Mouse (Mus musculus): Measurements from ENCODE around the gene Hspb7.

Gene Hspb7

GRCm38 (mm10) chr4:141451251-141451650, 30.7 kb downstream of the Hspb7 start:
- DNase-seq = no peak

DNA sequence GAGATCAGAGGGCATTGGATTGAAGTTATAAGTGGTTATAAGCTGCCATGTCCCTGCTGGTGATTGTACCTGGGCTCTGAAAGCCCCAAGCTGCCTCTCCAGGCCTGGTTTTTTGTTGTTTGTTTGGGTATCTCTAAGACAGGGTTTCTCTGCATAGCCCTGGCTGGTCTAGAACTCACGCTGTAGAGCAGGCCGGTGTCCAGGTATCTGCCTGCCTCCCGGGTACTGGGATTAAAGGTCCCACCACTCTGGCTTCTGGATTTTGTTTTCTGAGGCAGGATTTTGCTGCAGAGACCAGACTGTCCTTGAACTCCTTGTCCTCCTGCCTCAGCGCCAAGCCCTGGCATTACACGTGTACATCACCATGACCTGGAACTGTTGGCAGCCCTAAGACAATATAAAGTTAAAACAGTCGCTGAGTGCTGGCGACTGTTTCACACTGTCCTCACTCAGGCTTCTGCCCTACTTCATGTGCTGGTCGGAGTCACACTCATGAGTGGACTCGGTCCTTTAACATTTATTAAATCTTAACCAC, 31.4 kb downstream of the Hspb7 start:
- no peak for DNase-seq

- peak; percentile 17 to 25 for DNase-seq
Measured at GRCm38 (mm10) chr4:141454581-141455350, 34.2 kb downstream of the Hspb7 start.

GRCm38 (mm10) chr4:141455526-141455925, 34.9 kb downstream of the Hspb7 start:
- DNase-seq = no peak

- no peak for DNase-seq
Measured at GRCm38 (mm10) chr4:141456193-141456938, 35.8 kb downstream of the Hspb7 start.

- no peak for DNase-seq
Measured at GRCm38 (mm10) chr4:141458236-141458635, 37.7 kb downstream of the Hspb7 start.

GRCm38 (mm10) chr4:141458888-141459287, 38.3 kb downstream of the Hspb7 start:
- no peak for DNase-seq

DNA sequence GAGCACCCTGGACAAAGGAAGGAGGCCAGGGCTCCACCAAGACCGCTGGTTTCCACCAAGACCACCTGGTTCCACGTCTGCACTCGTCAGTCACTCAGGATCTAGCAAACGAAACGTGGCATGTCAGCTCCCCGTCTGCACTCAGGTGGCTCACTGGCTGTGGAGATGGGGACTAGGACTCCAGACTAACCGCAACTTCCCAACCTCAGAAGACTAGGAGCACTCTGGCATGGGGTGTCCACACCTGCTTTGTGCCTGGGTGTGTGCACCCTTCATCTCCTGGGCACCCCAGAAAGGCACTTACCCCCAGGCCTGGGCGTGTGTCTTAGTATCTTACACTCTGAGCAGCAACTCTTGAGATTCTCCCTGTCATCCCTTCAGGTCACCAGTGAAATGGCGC, 39.2 kb downstream of the Hspb7 start:
- no peak for DNase-seq

DNA sequence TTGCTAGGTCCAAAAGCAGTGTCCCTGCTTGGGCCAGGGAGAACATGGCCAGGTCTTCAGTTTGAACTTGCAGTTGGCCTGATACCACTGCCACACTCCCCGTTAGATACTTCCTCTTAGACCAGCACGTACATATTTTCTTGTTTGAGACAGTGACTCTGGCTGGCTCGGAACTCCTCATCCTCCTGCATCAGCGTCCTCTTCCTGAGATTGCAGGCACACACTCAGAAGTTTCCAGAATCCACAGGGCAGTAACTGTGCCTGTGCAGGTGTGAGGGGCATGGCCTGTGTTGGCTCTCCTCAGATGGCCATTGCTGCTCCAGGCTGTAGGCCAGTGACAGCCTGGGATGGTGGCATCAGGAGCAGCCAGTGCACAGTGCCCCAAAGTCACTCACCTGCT, 39.9 kb downstream of the Hspb7 start:
- DNase-seq = no peak

DNA sequence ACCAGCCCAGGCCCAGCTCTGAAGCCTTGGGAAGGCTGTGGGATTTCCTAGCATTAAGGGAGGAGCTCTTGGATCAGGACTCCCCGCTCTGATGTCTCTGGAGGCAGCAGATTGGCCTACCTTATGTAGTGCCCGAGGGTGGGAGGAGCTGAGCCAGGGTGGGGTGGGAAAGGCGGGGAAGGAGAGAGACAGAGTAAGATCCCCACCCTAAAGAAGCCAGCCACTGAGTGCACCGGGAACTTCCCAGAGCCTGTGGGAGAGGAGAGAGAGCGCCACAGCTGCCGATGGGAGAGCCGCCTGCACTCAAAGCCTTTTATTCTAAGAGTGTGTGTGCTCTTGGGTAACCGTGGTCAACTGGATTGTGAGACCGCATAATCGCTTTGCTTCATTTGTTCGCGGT, 40.5 kb downstream of the Hspb7 start:
- DNase-seq = no peak

DNA sequence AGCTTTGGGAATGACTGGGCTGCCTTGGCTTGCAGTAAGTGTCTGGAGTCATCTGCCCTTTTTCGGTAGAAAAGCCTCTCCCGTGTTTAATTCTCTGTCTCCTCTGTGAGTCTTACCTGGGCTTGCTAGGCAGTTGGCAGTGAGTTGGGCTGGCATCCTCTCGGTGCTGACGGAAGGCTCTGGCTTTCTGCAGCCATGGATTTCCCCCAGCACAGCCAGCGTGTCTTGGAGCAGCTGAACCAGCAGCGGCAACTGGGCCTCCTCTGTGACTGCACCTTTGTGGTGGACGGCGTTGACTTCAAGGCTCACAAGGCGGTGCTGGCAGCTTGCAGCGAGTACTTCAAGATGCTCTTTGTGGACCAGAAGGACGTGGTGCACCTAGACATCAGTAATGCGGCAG, 41.0 kb downstream of the Hspb7 start:
- no peak for DNase-seq

DNA sequence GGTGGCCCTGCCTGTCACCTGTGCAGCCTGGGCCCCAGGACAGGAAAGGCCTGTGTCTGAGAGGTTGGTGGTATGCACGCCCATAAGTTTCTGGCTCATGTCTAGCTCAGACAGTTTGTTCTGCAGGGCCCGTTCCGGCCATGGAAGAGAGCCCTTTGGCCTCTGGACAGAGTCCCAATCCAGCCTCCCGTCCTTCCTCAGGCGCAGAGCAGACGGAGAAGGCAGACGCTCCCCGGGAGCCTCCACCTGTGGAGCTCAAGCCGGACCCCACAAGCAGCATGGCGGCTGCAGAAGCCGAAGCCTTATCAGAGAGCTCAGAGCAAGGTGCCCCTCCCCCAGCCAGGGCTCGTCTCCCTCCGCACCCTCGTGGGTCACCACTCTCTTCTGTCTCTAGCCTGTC, 42.9 kb downstream of the Hspb7 start:
- DNase-seq = no peak

DNA sequence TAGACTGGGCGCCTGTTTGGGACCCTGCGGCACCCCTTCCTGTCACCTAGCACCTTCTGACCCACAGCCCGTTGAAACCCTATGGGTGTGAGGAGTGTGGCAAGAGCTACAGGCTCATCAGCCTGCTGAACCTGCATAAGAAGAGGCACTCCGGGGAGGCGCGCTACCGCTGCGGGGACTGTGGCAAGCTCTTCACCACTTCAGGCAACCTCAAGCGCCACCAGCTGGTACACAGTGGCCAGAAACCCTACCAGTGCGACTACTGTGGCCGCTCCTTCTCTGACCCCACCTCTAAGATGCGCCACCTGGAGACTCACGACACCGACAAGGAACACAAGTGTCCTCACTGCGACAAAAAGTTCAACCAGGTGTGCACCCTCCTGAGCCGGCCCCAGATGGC, 44.1 kb downstream of the Hspb7 start:
- no peak for DNase-seq

DNA sequence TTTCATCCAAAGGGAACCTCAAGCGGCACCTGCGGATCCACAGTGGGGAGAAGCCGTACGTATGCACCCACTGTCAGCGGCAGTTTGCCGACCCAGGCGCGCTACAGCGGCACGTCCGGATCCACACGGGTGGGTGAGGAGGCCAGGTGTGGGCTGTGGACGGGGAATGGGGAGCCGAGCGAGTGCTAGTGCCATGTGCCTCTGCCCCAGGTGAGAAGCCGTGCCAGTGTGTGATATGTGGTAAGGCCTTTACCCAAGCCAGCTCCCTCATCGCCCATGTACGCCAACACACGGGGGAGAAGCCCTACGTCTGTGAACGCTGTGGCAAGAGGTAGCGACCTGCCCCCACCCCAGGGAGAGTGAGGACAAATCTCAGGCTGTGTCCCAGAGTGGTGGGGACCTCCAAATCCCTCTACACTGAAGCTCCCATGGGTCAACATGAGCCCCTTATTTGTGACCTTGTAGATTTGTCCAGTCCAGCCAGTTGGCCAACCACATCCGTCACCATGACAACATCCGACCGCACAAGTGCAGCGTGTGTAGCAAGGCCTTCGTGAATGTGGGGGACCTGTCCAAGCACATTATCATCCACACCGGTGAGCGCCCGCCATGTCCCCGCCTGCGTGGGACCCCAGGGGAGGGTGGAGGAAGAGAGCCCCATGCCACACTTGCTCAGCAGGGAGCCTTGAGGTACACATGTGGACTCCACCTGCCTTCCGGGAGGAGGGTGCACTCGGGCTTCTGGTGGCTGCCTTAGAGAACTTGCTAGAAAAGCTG, 45.1 kb downstream of the Hspb7 start:
- no peak for DNase-seq

DNA sequence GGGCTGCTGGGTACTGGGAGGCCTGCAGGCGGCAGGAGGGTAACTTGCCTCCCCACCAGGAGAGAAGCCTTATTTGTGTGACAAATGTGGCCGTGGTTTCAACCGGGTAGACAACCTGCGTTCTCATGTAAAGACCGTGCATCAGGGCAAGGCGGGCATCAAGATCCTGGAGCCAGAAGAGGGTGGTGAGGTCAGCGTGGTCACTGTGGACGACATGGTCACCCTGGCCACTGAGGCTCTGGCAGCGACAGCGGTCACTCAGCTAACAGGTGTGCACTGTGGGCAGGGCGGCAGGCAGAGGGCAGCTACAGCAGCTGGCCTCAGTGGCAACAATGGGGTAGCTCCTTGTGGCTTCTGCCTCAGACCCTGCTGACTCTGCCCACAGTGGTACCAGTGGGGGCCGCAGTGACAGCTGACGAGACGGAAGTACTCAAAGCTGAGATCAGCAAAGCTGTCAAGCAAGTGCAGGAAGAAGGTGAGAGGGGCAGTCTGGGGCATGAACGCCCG, 45.8 kb downstream of the Hspb7 start:
- DNase-seq = no peak

DNA sequence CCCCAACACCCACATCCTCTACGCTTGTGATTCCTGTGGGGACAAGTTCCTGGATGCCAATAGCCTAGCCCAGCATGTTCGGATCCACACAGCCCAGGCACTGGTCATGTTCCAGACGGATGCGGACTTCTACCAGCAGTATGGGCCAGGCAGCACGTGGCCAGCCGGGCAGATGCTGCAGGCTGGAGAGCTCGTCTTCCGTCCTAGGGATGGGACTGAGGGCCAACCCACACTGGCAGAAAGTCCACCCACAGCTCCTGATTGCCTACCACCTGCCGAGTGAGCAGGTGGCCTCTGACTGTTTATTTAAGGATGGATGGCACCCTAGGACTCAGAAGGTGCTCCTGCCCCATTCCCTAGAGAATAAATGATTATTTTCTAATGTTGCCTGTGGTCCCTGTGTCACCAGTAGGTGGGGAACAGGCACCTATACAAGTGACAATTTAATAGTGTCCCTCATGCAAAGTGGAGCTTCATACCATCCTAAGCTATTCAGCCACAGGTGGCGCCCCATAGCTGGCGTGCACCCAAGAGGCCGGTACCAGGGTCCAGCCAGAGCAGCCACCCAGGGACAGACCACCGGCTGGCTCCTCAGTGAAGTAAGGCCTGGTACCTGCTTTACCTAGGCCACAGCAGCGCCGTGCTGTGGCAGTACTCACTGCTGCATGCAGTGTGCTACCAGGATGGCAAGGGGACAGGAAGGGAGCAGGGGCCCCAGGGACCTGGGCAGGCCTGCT, 46.4 kb downstream of the Hspb7 start:
- DNase-seq = no peak

DNA sequence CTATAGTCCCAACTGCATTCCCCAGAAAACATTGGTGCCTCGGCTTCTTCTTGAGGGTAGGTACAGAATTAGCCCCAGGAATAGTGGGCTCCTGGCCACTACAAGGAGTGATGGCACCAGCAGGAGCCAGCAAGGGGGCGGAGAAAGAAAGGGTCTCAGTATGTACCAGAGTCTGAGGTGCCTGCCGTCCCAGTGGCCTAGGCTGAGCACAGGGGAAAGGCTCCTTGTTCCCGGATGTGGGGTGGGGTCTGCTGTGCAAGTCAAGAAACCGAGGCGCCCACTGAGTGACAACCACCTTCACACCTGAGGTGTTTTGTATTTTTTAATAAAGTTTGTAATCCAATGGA, 47.0 kb downstream of the Hspb7 start:
- DNase-seq = no peak

DNA sequence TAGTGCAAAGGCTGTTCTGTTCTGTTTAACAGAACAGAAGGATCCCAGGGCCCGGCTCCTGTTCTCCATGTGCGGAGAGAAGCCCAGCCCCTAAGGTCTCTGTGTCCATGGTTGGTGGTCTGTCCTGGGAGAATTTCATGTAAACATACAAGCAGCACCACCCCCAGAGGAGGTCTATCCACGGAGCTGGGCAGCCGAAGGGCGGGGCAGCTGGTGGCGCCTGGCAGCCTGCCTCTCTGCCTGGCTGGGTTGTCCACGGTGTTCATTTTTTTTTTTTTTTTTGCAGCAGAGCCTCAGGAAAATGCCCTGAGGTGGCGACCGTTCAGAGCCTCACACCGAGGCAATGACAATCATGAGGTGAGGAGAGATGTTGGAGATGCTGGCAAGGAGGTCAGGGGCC, 48.0 kb downstream of the Hspb7 start:
- no peak for DNase-seq

DNA sequence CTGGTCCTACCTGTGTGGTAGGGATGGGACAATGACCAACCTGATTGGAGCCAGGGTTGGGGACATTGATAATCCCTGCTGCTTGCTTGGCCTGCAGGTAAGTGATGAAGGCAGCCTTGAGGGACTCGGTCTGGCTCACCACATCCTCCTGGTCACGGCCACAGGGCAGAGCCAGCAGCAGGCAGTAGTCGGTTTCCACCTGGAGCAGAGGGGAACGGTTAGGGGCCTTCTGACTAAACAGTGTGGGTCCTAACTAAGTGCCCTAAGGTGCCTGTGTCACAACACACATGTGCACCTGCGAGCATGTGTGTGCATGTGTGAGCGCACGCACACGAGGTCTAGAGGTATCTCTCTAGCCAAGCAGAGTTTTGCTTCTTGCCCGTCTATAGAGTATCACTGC, 48.8 kb downstream of the Hspb7 start:
- DNase-seq = no peak

DNA sequence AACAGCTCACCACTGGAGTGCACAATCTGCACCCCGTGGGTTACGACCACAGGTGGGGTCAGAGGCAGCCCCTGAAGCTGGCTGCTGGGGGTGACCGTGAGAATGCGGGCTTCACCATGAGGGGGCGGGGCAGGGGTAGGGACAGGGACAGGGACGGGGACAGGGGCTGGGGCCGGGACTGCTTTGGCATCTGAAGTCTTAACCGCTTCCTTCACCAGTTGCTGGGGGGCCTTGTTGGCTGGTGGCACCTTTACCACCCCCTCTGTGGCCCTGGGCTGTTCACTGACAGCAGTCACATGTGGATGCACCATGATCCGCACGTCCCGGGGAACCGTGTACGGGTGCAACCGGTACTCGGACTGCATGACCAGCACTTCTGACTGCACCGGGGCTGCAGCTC, 50.9 kb downstream of the Hspb7 start:
- DNase-seq = no peak

GRCm38 (mm10) chr4:141472641-141473321, 52.2 kb downstream of the Hspb7 start:
- no peak for DNase-seq

- DNase-seq = no peak
Measured at GRCm38 (mm10) chr4:141474431-141474830, 53.9 kb downstream of the Hspb7 start.

Data from B cell, adult 2 months (primary cell).